Mouse (Mus musculus) ES-Bruce4 (cell line): Measurements from ENCODE around the gene Fgfr2.

ENCODE experiments used
- CTCF ChIP-seq: IDR thresholded peaks from one replicate; pipeline ENCODE4 v1.8.1; 2011; ENCODE audit warnings: low read depth, low read length
- POLR2A ChIP-seq: IDR thresholded peaks from one replicate; pipeline ENCODE4 v1.8.1; 2011; ENCODE audit warnings: low read length; ENCODE audit not compliant: insufficient read depth

DNA sequence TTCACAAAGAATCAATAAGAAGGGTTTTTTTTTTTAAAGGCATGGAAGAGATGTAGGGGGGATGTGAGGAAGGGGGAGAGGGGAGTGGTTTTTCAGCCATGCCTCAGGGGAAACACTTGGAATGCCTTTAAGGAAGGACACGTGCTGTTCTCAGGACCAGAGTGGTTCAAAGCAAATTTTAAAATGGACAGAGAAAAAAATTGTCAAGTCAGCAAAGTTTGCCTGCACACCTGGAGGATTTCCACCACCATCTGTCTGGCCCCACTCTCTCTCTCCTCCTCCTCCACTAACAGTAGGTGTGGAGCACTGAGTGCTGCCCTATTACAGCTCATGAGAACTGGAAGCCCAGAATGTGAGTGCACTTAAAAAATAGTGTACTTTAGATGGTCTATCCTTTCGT is 1619.4 kb downstream of the Fgfr2 start:
- TF ChIP-seq POLR2A (no peak), CTCF (no peak)
